Mouse (Mus musculus) natural killer cell, adult 2 months (primary cell): Measurements from ENCODE around the gene Tspyl3.
"Not testable (repeated sequence)": the region's sequence is repeated elsewhere in the genome, so short reads cannot be mapped to it uniquely, and the experiment has no call there.

Experiments
- DNase-seq, 2 experiments: peaks; one replicate each; pipeline ENCODE4 v3.0.0; 2022; ENCODE audit warnings: low spot score in 2 of 2

Tspyl3 gene

DNA sequence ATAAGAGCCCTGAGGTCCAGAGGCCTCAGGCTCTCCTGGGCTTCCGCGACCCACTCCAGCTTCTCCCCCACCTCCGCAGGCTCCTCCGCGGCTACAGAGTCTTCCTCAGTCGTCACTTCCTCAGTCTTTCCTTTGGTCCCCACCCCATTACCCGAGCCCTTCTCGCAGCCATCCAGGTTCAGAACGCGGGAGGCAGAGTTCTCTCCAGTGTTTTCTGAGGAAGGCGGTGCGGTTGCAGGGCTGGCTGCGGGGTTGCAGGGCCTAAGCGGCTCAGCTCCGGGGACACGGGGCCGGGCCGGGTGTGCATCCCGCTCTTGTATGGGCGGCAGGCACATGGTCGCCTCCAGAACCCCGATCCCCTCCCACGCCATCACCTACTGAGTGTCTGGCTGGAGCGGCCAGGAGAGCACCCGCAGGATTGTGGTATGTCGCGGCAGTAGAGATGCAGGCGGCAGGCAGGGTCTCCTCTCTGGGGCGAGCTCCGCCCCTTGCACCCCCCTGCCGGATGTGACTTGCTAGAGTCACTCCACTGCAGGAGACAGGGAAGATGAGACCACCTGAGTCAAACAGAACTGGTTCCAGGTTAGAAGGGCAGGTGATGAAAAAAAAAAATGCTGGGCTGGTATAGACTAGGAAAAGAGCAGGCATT lies at the start of gene Tspyl3:
Gene Tspyl3 (minus strand): TSS at position 496 of the 649 bp plus-strand sequence.
- peak; percentile 29 to 37 for DNase-seq

DNA sequence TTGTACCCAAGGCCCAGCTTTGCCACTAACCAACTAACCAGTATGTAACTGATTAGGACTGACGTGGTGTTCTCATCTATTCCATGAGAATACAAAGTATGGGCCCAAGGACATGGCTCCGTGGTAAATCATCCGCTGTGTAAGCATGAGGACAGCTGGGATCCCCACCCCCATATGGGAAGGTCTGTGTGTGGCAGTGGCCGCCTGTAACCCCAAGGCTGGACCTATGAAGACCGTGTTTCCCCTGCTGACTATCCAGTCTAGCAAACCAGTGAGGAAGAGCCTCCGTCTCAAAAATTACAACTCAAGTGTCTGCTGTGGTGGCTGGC lies 49.6 kb upstream of the Tspyl3 start:
- no peak for DNase-seq

DNA sequence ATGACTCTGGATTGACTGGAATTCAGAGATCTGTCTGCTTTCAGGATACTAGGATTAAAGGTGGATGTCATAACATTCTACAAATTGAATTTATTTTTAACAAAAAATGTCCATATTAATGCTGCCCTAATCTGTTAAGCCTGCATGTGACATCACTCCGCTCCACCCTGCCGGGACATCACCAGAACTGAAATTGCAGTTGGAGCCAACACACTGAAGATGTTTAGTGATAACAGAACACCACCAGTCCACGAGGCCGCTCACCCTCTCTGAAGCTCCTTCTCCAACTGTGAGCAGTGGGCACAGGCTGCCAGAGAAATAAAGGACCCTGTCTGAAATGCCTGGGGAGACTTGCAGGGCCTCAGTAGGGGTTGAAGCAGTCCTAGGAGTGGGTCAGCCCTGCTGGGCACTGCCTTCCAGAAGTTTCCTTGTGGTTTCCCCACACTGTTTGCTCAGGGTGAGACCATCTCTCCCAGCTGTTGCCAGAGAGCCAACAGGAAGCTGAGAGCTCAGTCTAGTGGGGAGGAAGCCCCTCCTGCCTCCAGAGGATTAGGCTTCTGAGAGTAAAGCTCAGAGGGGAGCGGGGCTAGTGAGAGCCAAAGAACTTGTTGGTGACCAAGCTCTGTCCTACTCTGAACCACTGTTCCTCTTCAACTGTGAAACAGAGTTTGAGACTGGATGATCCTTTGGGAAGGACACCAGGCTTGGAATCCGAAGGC lies 49.1 kb upstream of the Tspyl3 start:
- DNase-seq: not testable (repeated sequence)

DNA sequence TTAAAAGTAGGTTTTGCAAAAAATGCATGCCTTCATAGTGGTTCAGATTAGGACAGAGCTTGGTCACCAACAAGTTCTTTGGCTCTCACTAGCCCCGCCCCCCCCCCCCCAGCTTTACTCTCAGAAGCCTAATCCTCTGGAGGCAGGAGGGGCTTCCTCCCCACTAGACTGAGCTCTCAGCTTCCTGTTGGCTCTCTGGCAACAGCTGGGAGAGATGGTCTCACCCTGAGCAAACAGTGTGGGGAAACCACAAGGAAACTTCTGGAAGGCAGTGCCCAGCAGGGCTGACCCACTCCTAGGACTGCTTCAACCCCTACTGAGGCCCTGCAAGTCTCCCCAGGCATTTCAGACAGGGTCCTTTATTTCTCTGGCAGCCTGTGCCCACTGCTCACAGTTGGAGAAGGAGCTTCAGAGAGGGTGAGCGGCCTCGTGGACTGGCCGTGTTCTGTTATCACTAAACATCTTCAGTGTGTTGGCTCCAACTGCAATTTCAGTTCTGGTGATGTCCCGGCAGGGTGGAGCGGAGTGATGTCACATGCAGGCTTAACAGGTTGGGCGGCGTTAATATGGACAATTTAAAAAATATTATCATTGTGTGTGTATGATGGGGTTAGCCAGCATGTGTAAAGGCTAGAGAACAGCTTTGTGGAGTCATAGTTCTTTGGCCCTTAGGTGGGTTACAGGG lies 45.1 kb upstream of the Tspyl3 start:
- not testable (repeated sequence) for DNase-seq

DNA sequence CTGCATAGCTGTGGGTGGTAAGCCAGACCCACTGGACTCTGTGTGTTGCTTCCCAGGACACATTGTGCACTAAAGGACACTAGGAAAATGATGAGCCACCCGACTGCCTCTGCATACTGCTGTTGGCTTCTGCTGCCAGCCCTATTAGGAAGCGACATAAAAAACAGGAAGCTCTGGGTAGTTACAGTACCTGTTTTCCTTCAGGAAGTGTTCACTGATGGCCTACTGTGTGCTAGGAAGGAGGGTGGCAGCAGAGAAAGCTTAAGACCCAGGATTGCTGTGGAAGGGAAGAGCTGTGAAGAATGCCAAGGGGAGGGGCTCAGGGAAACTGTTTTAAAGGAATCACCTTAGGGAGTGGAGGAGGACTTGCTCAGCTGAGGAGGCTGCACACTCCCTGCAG lies 42.1 kb upstream of the Tspyl3 start:
- no peak for DNase-seq

DNA sequence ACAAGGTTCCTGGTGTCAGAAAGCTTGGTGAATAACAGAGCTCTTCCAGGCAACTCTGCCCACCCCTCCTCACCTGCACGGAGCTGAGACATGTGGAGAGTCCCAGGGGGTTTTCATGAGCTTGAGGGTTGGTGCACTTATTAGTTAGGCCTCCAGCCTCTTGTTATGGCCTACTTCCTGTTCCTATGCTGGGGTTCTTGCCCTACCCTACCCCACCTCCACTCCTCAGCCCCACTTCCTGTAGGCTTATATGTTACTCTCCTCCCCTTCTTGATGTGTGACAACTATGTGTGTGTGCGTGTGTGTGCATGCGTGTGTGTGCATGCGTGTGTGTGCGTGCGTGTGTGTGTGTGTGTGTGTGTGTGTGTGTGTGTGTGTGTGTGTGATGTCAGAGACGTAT lies 37.8 kb upstream of the Tspyl3 start:
- peak; percentile 74 to 75 for DNase-seq

DNA sequence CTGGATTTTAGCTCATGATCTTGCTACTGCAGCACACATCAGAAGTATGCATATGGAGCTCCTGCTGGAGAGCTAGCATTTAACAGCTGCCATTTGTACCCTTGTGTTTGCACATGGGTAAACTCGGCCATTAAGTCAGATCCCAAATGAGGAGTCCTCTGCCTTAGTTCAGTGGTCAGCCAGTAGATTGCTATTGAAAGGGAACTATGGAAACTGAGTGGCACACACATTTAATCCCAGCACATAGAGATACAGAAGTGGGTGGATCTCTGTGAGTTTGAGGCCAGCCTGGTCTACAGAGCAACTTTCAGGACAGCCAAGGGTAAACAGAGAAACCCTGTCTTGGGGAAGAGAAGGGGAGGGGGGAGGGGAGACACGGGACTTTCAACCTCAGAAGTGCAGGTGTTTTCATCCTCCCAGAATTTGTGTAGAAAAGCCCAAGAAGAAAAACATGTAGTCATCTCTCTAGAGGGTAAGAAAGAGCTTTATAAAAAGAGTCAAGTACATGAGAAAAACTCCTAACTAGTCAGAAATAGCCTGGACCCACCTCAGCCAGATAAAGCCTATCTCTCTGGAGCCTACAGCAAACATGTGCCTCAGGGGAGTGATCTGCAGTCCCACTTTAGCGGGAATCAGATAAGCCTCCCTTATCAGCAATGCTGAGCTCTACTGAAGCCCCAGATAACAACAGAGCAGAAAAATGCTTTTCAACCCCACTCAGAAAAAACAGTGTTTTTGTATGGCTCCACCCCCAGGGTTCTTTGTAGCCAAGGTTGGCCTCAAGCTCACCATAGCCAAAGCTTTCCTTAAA lies 34.8 kb upstream of the Tspyl3 start:
- DNase-seq: no peak

DNA sequence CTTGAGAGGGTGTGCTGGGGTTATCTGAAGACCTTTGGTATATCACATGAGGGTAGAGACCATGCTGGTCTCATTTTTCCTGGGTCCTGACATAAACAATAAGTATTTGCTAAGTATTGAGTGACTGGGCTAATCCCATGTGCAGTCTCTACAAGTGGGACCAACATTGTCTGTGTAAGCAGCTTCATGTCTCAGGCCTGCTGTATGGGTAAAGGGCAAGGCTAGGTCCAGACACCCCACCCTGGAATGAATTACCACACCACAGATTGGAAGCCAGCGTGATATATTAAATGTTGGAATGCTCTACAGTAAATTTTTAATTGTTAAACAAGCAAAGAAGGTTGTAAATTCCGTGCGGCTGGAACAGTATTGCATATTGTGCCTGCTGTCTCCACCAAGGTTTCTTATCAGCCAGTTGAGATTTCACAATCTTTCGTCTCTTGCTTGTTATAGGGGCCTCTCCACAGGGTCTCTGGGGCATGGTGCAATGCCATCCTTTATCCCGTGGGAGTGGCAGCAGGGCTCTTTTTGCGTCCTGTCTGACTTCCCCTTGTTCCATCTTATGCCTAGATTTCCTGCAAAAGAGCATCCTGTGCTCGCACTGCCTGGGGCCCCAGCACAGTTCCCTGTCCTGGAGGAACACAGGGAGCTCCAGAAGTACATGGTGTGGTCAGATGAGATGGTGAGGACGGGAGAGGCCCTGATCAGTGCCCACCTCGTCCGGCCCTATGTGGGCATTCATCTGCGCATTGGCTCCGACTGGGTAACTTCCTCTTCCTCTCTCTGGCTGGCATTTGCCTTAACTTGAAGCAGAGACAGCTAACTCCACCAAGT lies 34.0 kb upstream of the Tspyl3 start:
- peak in 1 of 2 experiments; percentile 21 for DNase-seq

DNA sequence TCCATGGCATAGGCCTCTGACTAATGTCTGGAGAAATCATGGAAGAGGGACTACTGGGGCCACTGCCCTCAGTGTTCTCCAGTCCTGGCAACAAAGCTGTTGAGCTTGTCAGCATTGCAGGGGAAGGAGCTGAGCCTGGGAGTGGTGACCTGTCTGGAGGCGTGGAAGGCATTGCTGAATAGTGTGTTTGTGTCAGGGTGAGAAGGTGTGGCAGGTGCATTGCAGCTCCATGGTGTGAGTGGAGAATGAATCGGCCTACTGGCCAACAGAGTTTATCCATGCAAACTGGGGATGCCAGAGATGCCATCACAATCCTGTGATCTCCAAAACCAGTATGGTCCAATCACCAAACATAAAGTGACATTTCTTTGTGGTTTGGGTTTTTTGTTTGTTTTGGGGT lies 31.4 kb upstream of the Tspyl3 start:
- no peak for DNase-seq

DNA sequence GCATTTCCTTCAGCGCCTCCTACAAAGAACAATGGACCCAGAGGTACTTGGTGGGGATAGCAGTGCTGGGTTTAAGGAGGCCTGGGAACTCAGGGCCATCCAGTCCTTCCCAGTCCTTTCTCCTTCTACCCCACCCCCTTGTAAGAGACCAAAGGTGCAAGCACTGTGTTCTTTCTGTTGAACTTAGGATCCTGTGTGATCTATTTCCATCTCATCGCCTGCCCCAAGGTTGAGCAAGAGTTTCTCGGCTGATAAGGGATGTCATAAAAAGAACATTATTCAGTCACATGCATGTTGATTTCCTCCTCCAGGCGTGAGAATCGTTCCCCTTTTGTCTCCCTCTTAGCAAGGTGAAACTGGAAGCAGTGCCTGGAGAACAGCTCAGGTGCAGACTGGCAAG lies 24.5 kb upstream of the Tspyl3 start:
- DNase-seq: no peak

DNA sequence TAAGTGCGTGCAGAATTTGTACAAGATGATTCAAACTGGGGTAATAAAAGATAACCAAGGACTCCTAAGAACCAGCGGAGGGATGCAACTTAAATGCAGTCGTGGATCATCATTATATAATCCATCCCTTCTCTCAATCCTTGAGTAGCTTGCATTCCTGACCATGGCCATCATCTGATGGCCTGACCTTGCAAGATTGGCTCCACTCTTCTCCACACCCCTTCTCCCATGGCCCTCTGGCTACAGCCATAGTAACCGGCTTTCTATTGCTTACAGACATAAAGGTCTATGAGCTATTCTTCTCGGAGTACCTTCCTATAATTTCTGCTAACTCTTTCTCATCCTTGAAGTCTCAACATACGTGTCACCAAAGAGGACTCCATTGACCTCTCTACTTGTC lies 16.9 kb upstream of the Tspyl3 start:
- no peak for DNase-seq

DNA sequence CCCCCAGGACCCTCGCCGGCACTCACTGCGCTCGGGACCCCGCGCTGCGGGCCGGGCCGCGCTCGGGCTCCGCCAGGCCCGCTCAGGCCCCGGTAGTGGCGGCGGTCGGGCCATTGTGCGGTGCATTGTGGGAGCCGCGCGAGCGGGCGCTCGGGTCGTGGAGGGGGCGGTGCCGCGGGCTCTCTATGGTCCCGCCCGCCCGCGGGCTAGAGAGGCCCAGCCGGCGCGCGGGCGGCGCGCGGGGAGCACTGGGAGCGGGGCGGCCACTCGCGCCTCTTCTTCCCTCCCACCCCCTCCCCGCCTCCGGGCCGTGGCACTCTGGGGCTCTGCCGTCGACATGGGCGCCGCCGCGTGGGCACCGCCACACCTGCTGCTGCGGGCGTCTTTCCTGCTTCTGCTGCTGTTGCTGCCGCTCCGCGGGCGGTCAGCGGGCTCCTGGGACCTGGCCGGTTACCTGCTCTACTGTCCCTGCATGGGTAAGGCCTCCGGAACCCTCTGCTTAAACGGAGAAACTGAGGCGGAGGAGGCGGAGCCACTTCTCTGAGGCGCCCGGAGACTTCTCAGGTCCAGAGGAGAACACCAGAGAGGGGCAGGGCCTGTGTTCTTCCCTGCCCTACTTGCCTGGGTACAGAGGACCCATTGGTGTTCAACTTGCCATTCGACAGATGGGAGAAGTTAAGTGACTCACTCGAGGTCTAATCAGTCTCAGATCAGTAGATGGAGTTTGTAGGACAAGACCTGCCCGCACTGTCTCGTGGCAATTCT lies 16.2 kb upstream of the Tspyl3 start, which contains the start of the genes Plagl2 and Pofut1:
Gene Plagl2 (minus strand): TSS at position 177 of the 765 bp plus-strand sequence.
Gene Pofut1 (plus strand): TSS at position 284 of the 765 bp plus-strand sequence.
- DNase-seq: peak; percentile 78 to 85

DNA sequence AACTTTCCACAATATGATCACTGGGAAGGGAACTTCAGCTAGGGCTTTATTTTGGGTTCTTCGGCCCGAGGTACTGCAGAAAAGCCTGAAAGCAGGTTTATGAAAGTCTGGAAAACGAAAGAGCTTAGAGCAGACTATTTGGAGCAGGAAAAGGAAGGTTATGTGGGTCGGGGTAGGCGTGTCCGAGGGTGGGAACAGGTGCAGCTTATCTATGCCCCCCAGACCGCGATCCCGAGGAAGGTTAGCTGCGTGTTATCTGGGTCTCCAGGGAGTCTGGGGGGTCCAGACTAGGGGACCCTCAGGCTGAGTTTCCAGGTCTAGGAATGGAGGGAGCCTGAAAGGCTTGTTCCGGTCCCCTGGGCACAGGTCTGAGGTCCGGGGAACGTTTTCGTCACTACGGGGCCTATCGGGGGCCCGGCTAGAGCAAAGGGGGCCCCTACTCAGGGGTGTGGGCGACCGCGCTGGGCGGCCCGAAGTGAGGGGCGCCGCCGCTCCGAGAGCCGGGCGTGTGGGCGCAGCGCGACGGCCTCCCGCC lies 15.5 kb upstream of the Tspyl3 start:
- no peak for DNase-seq

DNA sequence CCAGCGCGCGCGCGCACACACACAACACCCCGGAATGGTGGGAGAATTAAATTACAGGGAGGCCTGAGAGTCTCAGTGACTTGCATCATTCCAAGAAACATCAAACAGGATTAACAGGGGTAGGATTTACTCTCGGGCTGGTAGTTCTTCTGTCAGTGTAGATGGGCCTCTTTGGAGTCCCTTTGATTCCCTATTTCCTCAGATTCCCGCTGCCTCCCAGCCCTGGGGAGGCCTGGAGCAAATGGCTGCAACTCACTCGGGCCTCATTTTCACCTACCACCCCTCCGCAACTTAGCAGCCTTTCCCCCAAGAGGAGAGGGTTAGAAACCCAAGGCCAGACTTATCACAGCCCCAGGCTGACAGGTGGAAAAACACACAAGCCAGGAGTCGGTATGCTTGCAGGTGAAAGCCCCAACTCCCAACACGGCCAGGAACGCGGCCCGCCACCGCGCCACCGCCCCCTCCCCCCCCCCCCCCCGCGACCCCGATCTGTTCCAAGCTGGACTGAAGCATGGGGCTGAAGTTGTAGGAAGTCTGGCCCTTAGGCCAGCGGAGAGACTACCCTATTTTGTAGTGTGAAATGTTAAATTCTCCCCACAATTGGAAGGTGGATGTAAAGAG lies 14.7 kb upstream of the Tspyl3 start:
- no peak for DNase-seq

DNA sequence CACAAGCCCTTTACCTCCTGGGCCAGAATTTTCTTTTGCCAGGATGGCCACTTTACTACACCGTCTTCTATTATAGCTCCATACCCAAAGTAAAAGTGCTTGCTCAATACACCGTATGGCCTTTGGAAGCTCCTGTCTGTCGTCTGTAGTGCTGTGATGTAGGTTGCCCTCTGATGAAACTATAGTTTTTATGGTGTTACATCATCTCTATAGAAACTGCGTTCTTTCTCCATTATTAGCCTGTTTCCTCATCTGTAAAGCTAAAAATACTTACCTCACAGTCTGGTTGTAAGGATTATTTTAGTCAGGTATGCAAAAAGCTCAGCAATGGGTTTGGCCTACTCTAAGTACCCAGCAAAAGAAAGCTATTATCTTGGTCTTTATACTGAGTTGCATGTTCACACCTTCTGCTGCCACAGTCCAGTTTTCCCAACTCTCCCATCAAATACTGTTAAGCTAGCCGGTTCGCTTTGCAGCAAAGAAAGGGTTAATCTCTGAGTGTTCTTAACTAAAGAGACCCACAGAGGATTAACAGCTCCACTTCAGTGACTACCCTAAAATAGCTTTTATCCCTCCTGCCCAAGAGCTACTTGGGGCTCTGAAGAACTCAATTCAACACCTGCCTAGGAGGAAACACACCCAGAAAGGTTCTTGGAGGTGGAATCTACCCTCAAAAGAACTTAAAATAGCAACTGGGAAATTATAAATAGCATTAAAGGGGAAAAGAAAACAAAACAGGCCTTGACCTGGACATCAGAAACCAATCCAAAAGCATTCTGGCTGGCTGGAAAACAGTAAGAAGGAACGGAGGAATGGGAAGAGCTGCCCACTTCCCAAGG lies 14.0 kb upstream of the Tspyl3 start:
- no peak for DNase-seq

DNA sequence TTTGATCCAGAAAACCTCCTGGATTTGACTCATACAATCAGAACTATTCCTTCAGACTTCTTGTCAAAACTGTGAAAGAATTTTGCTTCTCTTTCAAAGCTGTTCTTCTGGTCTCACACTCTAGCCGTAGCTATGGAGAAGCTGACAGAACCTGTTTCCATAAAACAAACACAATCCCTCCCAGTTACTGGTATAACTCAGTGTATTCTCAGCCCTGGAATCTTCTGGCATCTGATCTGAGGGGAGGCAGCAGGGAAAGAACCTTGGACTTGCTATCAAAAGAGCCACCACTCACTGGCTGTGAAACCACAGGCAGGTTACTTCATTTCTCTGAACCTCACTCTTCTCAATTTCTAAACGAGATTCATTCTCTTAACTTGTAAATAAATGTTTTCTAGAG lies 13.2 kb upstream of the Tspyl3 start:
- no peak for DNase-seq

DNA sequence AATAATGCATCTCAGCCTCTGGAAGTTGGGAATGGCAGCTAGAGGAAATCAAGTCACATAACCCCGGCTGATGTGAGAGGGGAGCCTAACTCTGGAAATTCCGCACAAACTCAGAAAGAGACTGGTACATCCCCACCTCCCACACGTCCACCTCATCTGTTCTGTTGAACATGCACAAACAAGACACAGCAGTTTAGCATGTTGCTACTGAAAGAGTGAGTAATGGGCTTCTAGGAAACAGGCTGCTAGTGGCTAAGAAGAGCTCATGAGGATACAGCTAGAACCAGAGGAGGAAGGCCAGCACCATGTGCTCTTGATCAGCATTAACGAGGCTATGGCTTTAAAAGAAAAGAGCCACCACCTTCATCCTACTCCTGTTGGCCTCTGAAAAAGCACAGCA lies 12.7 kb upstream of the Tspyl3 start:
- no peak for DNase-seq

DNA sequence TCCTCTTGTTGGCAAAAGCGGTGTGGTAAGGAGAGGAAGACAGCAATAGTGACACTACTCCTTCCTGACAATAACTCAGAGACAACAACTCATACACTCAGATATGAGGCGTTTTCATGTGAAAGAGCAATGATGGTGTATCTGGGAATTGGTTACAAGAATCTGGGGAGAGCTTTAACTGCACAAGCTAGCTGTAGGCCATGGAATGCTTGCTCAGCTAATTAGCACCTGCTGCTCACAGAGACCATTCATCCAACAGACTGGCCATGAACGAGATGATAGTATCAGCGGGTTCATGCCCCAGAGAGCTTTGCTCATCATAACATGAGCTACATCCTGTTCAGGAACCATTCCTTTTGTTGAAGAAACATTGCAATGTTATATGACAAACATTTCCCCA lies 12.0 kb upstream of the Tspyl3 start:
- no peak for DNase-seq

DNA sequence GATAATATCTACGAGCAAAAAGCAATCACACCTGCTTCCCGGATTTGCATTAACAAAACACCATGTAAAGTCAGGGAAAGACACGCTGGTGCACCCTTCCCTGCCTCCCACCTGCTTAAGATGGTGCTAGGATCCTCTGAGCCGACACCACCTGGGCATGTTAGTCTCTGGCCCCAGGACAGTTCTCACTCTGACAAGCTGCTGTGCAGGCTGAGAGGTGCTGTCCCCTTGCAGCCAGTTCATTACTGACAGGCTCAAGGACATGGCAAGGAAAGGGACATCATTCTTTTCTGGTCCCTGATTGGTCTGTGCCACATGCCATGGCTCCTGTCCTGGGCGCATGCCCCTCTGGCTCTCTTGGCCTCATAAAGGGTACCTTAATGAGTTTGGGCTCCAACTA lies 3.3 kb upstream of the Tspyl3 start:
- no peak for DNase-seq
